Mouse (Mus musculus): ENCODE data around the gene Sbds.
A peak's percentile ranks its signal among the peaks of the same experiment; 100 is the strongest.

- peak; percentile 34 for TF ChIP-seq CTCF (IDR thresholded peaks at IDR 0.05)
- TF ChIP-seq EP300 (IDR thresholded peaks at IDR 0.05; ENCODE audit: insufficient read depth, low read depth, low read length), result no peak
- TF ChIP-seq POLR2A (IDR thresholded peaks at IDR 0.05; ENCODE audit: insufficient read depth, low read depth, low read length), result no peak
These were observed 8.1 kb upstream of the Sbds start for GRCm38 (mm10) chr5:130263454-130263853.
